Mouse (Mus musculus): ENCODE results near the gene Aebp2. TPM values are rescaled to one million over a fixed set of nuclear protein-coding genes. Genes with fewer than 3 reads are reported as not detected.
"Not testable (repeated sequence)": the region's sequence is repeated elsewhere in the genome, so short reads cannot be mapped to it uniquely, and the experiment has no call there.

Aebp2 gene
- polyA plus RNA-seq, 1 experiment: 0.51 TPM

- H3K27me3 ChIP-seq (ENCODE audit: control insufficient read depth): no peaks in the 10 kb centered on the region
- TF ChIP-seq GATA1 (IDR thresholded peaks at IDR 0.05; ENCODE audit: low read length): no peak
- no peak for TF ChIP-seq TAL1 (IDR thresholded peaks at IDR 0.05; ENCODE audit: low read length)
- peaks cover 6% of the 10 kb centered on the region; the same call in 1 of the 2 replicates for H3K9me3 ChIP-seq (ENCODE audit: control insufficient read depth, low read length)
- peaks cover 7% of the 10 kb centered on the region; the same call in 1 of the 2 replicates for H3K36me3 ChIP-seq (ENCODE audit: control insufficient read depth)
- H3K4me1 ChIP-seq (ENCODE audit: control insufficient read depth): no peaks in the 10 kb centered on the region
- no peak overlapping the region for H3K4me3 ChIP-seq (replicated peaks)
Observed at GRCm38 (mm10) chr6:140592713-140593112, 29.8 kb upstream of the Aebp2 start.

- no peak for TF ChIP-seq TAL1 (IDR thresholded peaks at IDR 0.05; ENCODE audit: low read length)
- TF ChIP-seq GATA1 (IDR thresholded peaks at IDR 0.05; ENCODE audit: low read length): no peak
- peaks cover 2% of the 10 kb centered on the region; the same call in 1 of the 2 replicates for H3K36me3 ChIP-seq (ENCODE audit: control insufficient read depth)
- H3K4me1 ChIP-seq (ENCODE audit: control insufficient read depth): no peaks in the 10 kb centered on the region
- no peaks in the 10 kb centered on the region for H3K27me3 ChIP-seq (ENCODE audit: control insufficient read depth)
- no peak overlapping the region for H3K4me3 ChIP-seq (replicated peaks)
- peaks cover 6% of the 10 kb centered on the region; the same call in 1 of the 2 replicates for H3K9me3 ChIP-seq (ENCODE audit: control insufficient read depth, low read length)
Observed at GRCm38 (mm10) chr6:140593420-140594170, 28.9 kb upstream of the Aebp2 start.

GRCm38 (mm10) chr6:140595551-140595950 lies 26.9 kb upstream of the Aebp2 start:
- H3K36me3 ChIP-seq (ENCODE audit: control insufficient read depth); H3K9me3 ChIP-seq (ENCODE audit: control insufficient read depth, low read length); H3K4me1 ChIP-seq (ENCODE audit: control insufficient read depth); H3K4me3 ChIP-seq (replicated peaks); H3K27me3 ChIP-seq (ENCODE audit: control insufficient read depth): not testable (repeated sequence)

- Histone ChIP-seq H3K4me3 (replicated peaks) (no peak overlapping the region), H3K9me3 (ENCODE audit: control insufficient read depth, low read length) (no peaks in the 10 kb centered on the region), H3K36me3 (ENCODE audit: control insufficient read depth) (no peaks in the 10 kb centered on the region; the same call in 1 of the 2 replicates), H3K4me1 (ENCODE audit: control insufficient read depth) (no peaks in the 10 kb centered on the region), H3K27me3 (ENCODE audit: control insufficient read depth) (no peaks in the 10 kb centered on the region)
- TF ChIP-seq TAL1 (IDR thresholded peaks at IDR 0.05; ENCODE audit: low read length) (no peak), GATA1 (IDR thresholded peaks at IDR 0.05; ENCODE audit: low read length) (no peak)
Observed at GRCm38 (mm10) chr6:140597381-140598329, 24.8 kb upstream of the Aebp2 start.

- Histone ChIP-seq H3K27me3 (ENCODE audit: control insufficient read depth) (no peaks in the 10 kb centered on the region), H3K4me3 (replicated peaks) (no peak overlapping the region), H3K4me1 (ENCODE audit: control insufficient read depth) (no peaks in the 10 kb centered on the region), H3K9me3 (ENCODE audit: control insufficient read depth, low read length) (no peaks in the 10 kb centered on the region), H3K36me3 (ENCODE audit: control insufficient read depth) (no peaks in the 10 kb centered on the region; the same call in 1 of the 2 replicates)
- TF ChIP-seq TAL1 (IDR thresholded peaks at IDR 0.05; ENCODE audit: low read length): no peak
- no peak for TF ChIP-seq GATA1 (IDR thresholded peaks at IDR 0.05; ENCODE audit: low read length)
Observed at GRCm38 (mm10) chr6:140598516-140598915, 23.9 kb upstream of the Aebp2 start.

GRCm38 (mm10) chr6:140599337-140599736 lies 23.1 kb upstream of the Aebp2 start:
- Histone ChIP-seq H3K36me3 (ENCODE audit: control insufficient read depth) (no peaks in the 10 kb centered on the region; the same call in 1 of the 2 replicates), H3K4me1 (ENCODE audit: control insufficient read depth) (no peaks in the 10 kb centered on the region), H3K9me3 (ENCODE audit: control insufficient read depth, low read length) (no peaks in the 10 kb centered on the region), H3K4me3 (replicated peaks) (no peak overlapping the region), H3K27me3 (ENCODE audit: control insufficient read depth) (no peaks in the 10 kb centered on the region)
- no peak for TF ChIP-seq TAL1 (IDR thresholded peaks at IDR 0.05; ENCODE audit: low read length)
- no peak for TF ChIP-seq GATA1 (IDR thresholded peaks at IDR 0.05; ENCODE audit: low read length)

- H3K36me3 ChIP-seq (ENCODE audit: control insufficient read depth); H3K27me3 ChIP-seq (ENCODE audit: control insufficient read depth); H3K4me1 ChIP-seq (ENCODE audit: control insufficient read depth); H3K4me3 ChIP-seq (replicated peaks); H3K9me3 ChIP-seq (ENCODE audit: control insufficient read depth, low read length): not testable (repeated sequence)
Observed at GRCm38 (mm10) chr6:140600671-140601070, 21.8 kb upstream of the Aebp2 start.

GRCm38 (mm10) chr6:140601175-140601574 lies 21.3 kb upstream of the Aebp2 start:
- Histone ChIP-seq H3K4me1 (ENCODE audit: control insufficient read depth) (no peaks in the 10 kb centered on the region), H3K4me3 (replicated peaks) (no peak overlapping the region), H3K36me3 (ENCODE audit: control insufficient read depth) (no peaks in the 10 kb centered on the region; the same call in 1 of the 2 replicates), H3K9me3 (ENCODE audit: control insufficient read depth, low read length) (no peaks in the 10 kb centered on the region), H3K27me3 (ENCODE audit: control insufficient read depth) (no peaks in the 10 kb centered on the region)
- TF ChIP-seq TAL1 (IDR thresholded peaks at IDR 0.05; ENCODE audit: low read length): no peak
- TF ChIP-seq GATA1 (IDR thresholded peaks at IDR 0.05; ENCODE audit: low read length): no peak

- H3K9me3 ChIP-seq (ENCODE audit: control insufficient read depth, low read length): no peaks in the 10 kb centered on the region
- no peaks in the 10 kb centered on the region for H3K27me3 ChIP-seq (ENCODE audit: control insufficient read depth)
- no peak overlapping the region for H3K4me3 ChIP-seq (replicated peaks)
- peaks cover 1% of the 10 kb centered on the region; the same call in 1 of the 2 replicates for H3K4me1 ChIP-seq (ENCODE audit: control insufficient read depth)
- H3K36me3 ChIP-seq (ENCODE audit: control insufficient read depth): no peaks in the 10 kb centered on the region
- TF ChIP-seq GATA1 (IDR thresholded peaks at IDR 0.05; ENCODE audit: low read length) (no peak), TAL1 (IDR thresholded peaks at IDR 0.05; ENCODE audit: low read length) (no peak)
Observed at GRCm38 (mm10) chr6:140603228-140603944, 19.1 kb upstream of the Aebp2 start.

- H3K4me3 ChIP-seq (replicated peaks); H3K27me3 ChIP-seq (ENCODE audit: control insufficient read depth); H3K9me3 ChIP-seq (ENCODE audit: control insufficient read depth, low read length); H3K4me1 ChIP-seq (ENCODE audit: control insufficient read depth); H3K36me3 ChIP-seq (ENCODE audit: control insufficient read depth): not testable (repeated sequence)
Observed at GRCm38 (mm10) chr6:140605173-140605572, 17.3 kb upstream of the Aebp2 start.
